Mouse (Mus musculus): ENCODE data around the gene Spop.

GRCm38 (mm10) chr11:95485634-95486033 lies 71.8 kb downstream of the Spop start:
- TF ChIP-seq POLR2A (IDR thresholded peaks at IDR 0.05; ENCODE audit: low read depth, low read length) (no peak), CTCF (IDR thresholded peaks at IDR 0.05; ENCODE audit: extremely low read depth, insufficient read length, insufficient replicate concordance, low read depth, low read length) (no peak)

Data from small intestine, adult 2 months (tissue).